Mouse (Mus musculus) adrenal gland, postnatal 36 days (tissue): Measurements from ENCODE around the gene Lemd1. TPM values are rescaled to one million over a fixed set of nuclear protein-coding genes. Genes with fewer than 3 reads are reported as not detected.
A peak's percentile ranks its signal among the peaks of the same experiment; 100 is the strongest.

Source experiments
- DNase-seq, 2 experiments: peaks; one replicate each; pipeline ENCODE4 v3.0.0; 2021; ENCODE audit warnings: mixed read lengths in 1 of 2
- total RNA-seq, 2 experiments: library from RNA; stranded (reverse); gene quantifications; 2 replicates each; pipeline ENCODE4 v1.2.3; 2021

Gene Lemd1
- total RNA-seq, 2 experiments from 2014 or later: 0.33 TPM

GRCm38 (mm10) chr1:132200562-132201510 is 9.6 kb downstream of the Lemd1 start:
- no peak for DNase-seq

GRCm38 (mm10) chr1:132201511-132201860 is 10.3 kb downstream of the Lemd1 start:
- no peak for DNase-seq

GRCm38 (mm10) chr1:132201936-132202335 is 10.7 kb downstream of the Lemd1 start:
- DNase-seq: no peak

DNA sequence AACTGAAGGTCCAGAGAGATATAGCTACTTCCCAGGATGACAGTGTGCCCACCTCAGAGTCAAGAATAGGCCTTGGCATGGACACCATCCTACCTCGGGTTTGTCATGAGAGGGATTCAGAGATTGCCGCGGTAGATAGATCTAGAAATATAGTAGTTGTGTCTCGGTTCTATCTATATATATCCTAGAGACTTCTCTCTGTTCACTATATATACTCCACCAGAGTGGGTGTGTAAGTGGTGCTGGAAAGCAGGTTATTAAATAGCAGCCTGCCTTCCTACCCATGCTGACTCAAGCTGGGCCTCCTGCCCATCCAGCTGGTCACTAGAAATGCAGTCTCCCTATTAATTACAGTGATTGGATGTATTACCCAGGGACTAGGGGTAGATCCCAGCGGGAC is 11.5 kb downstream of the Lemd1 start:
- no peak for DNase-seq

GRCm38 (mm10) chr1:132205958-132206357 is 14.7 kb downstream of the Lemd1 start:
- peak; percentile 51 to 55 for DNase-seq

DNA sequence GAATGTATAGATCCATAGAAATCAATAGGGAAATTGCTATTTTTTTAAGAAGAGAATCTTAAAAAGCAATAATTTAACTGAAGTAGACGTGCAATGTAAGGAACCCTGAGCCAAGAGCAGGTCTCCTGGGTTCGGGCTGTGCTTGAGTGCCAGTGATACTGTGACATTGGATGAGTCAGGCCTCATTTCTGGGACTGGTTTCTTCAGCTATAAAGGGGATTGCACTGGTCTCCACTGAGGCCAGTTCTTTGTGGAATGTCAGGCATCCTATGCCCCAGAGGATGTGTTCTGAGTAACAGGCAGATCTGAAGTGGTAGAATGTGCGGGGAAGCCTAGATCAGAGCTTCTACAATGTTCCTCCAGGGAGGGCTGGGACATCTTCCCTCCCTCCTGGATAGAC is 15.6 kb downstream of the Lemd1 start:
- DNase-seq: peak in 1 of 2 experiments; percentile 19

DNA sequence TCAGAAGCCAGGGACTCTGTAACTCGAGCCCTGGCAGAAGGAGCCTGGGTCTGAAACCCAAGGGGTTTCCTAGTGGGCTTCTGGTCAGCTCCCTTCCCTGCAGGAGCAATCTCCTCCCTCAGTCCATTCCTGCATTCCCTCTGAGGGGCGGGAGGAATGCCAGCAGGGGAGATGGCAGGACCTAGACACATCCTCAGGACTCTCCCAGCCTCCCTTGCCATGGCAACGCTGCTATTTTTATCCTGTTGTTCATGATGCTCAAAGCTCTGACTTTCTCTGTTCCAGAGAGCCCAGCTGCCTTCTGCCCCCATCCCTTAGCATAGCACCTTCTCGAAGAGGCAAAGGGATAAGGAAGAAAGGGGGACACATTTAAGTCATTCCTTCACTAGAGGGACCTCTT is 16.9 kb downstream of the Lemd1 start:
- DNase-seq: no peak

- DNase-seq: no peak
These were observed 18.2 kb downstream of the Lemd1 start for GRCm38 (mm10) chr1:132209400-132209799.

DNA sequence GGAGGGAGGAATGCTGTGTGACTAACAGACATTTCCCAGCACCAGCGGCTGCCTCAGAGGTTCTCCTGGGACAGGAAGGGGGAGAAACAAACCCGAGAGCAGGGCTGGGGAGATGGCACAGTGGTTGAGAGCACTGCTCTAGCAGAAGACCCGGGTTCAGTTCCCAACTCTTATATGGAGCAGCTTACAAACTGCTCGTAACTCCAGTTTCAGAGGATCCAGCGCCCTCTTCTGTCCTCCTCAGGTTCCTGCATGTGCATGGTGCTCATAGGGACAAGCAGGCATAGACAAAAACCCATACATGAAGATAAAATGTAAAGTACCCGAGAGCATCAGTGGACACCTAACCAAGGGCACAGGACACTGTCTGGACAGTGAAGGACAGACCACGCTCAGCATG is 19.7 kb downstream of the Lemd1 start:
- DNase-seq: peak; percentile 58 to 73

DNA sequence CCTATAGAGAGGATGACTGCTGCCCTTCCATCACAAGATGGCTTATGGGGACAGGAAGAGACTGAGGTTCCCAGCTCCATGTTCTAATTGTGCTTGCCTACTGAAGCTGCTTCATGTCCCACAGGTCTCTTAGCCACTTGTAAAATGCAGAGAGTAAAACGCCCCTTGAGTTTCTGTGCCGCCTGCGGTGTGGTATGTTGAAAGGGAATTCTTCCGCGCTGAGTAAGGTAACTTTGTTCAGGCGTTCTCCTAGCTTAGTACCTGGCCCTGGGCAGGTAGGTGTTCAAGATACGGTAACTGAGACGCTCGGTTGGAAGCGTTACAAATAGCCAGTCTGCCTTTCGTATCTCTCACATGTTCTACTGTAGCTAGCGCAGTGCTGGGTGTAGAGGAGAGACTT is 20.4 kb downstream of the Lemd1 start:
- DNase-seq: no peak

DNA sequence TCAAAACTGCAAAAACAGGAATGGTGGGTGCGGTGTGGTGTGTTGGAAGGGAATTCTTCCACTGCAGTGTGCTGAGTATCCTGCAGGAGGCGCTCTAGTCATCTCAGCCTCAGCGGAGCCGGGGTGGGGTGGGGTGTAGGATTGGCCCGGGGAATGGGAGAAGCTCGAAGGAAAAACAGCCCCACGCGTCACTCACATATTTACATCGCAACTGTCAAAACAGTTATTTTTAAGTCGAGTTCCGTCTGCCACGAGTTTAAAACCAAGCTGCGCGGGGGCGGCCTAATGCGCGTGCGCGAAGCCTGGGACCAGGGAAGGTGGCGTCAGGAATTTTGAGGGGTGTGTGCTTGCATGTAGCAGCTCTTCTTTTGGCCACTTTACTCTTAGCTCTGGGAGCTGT is 21.0 kb downstream of the Lemd1 start:
- peak; percentile 59 to 75 for DNase-seq

- DNase-seq: no peak
These were observed 21.8 kb downstream of the Lemd1 start for GRCm38 (mm10) chr1:132213076-132213475.

GRCm38 (mm10) chr1:132216276-132216675 is 25.0 kb downstream of the Lemd1 start:
- DNase-seq: no peak

DNA sequence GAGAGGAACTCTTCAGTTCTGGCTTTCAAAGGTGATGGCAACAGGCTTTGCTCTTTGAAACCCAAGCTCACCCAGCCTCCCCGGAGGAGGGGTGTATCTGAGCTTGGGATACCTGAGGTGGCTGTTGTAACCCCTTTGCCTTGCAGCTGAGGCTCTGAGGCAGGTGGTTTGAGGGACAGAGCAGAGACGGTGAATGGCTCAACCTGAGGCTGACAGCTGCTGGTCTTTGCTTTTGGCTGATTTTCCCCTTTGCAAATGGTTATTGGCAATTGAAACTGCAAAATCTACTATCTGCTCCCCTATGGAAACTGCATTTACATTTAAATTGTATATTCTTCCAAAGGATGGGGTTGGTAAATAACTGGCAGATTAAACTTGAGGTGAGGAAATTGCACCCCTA is 30.4 kb downstream of the Lemd1 start:
- no peak for DNase-seq

DNA sequence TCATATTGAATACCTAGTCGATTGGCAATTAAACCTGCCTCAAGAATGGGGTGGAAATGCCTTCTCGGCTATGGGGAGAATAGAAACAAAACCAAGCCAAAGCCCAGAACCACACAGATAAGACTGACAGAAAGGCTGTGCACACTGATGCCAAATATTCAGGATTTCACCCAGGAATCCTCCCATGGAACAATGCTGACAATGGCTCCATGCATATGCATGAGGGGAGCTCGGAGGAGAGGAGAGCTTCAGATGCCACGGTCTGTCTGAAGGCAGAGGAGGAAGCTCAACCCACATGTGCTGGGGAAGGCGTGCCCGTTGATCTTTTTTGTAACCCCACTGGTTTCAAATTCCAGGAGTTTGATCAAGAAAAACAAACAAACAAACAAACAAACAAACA is 30.9 kb downstream of the Lemd1 start:
- no peak for DNase-seq

GRCm38 (mm10) chr1:132226297-132227080 is 35.3 kb downstream of the Lemd1 start:
- no peak for DNase-seq

DNA sequence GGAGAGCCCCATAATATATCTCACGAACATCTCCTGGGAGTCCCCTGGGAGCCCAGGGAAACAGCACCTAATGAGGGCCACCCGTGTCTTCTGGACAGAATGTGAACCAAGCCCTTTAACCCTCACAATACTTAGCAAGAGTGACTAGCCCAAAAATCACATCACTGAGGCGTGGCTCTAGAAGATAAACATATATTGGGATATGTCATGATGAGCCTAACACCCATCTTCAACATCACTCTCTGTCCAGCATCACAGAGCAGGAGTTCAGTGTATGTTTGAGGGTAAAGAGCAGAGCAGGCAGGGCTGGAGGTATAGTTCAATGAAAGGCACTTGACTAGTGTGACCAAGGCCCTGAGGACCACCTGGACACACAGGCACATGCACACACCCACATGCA is 38.4 kb downstream of the Lemd1 start, which contains the start of gene Gm10188:
Gm10188 (minus strand) TSS at position 101 of the 400 bp plus-strand sequence.
- no peak for DNase-seq

DNA sequence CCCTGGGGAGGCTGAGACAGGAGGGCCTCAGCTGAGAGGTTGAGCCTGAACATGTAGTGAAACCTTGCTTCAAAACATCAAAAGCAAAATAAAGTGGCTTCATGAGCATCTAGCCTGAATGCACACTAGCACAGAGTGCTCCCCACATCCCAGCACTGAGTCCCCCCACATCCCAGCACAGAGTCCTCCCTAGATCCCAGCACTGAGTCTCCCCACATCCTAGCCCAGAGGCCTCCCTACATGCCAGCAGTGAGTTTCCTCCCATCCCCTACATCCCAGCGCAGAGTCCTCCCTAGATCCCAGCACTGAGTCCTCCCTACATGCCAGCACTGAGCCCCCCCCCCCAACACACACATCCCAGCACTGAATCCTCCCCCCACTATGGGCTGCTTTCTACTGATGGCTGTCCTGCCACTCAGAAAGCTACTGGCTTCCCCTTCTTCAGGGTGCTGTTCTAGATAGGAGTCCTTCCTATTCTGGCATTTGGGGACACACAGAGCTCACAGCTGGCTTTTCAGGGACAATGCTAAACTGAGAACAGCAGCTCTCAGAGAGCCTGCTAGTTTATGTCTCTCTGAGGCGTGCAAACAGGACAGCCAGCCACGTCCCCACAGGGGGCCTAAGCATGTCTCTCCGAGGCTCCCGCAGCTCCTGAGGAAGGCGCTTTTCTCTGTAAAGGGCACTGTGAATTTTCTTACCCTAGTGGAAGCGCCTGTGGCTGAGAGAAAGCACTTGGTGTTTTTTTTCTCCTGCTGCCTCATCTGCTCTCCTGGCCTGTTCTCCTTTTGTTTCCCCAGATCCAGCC is 40.4 kb downstream of the Lemd1 start:
- DNase-seq: no peak

GRCm38 (mm10) chr1:132233566-132233965 is 42.3 kb downstream of the Lemd1 start:
- peak; percentile 41 to 51 for DNase-seq

DNA sequence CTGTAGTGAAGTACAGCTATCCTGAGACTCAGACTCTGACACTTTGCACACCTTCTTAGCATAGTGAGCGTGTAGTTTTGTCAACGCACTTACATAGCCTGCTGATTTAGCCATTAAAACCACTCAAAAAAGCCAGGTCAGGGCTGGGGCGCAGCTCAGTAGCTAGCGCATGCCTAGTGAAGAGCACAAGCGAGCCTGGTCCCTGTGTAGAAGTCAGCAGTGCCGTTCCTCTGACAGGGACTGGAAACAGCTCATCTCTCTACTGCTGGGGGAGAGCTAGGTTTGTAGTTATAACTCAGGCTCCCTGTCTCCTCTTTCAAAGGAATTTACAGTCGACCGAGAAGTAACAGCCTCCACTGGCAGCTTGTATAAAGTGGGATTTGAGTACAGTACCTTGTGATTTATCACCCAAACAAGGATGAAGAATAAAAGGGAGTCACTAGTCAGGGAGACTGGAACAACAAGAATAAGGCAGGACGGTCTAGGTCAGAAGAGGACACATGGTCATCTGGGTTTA is 43.6 kb downstream of the Lemd1 start:
- no peak for DNase-seq

DNA sequence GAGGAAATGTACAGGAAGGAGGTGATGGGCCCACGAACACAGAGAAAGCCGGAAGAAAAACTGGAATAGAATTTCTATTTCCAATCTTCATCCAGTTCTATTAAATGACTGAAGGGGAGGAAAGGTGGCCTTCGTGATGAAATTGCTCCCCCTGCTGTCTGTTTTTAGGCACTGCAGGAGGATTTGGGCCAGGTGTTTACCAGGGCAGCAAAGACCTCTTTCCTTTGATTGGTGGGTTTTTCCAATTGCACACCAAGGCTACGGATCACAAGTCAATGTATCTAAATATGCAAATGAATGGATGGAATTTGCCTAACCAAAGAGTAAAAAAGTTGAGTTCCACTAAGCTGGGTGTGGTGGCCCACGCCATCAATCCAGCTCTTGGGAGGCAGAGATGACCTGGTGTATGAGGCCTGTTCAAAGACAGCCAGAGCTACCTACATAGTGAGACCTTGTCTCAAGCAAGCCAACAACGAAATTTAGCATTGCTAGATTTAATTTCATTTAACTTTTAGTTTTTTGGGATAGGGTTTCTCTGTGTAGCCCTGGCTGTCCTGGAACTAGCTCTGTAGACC is 46.4 kb downstream of the Lemd1 start:
- peak; percentile 69 to 70 for DNase-seq

- DNase-seq: no peak
These were observed 53.8 kb downstream of the Lemd1 start for GRCm38 (mm10) chr1:132245010-132245409.
